Mouse (Mus musculus) neural tube, embryonic 11.5 days (tissue): ENCODE results near the gene Igfn1. TPM values are rescaled to one million over a fixed set of nuclear protein-coding genes. Genes with fewer than 3 reads are reported as not detected.

Experiments
- ATAC-seq: fragments of 200-750 bp; cut with Nextera tagmentation; 2 replicates; pipeline ENCODE4 v1.8.0; 2017; ENCODE audit warnings: moderate number of reproducible peaks, mild to moderate bottlenecking, moderate TSS enrichment, moderate library complexity; ENCODE audit not compliant: insufficient read depth, low FRiP score, low TSS enrichment
- DNase-seq: peaks from one replicate; pipeline ENCODE4 v3.0.0-alpha.2; 2015; ENCODE audit warnings: low spot score
- H3K27ac ChIP-seq: fragments of 300-500 bp; sonication (generic); 2 replicates; pipeline ENCODE4 v1.5.1; 2014; ENCODE audit warnings: low read depth, mild to moderate bottlenecking, low read length
- H3K27me3 ChIP-seq: fragments of 300-500 bp; sonication (generic); 2 replicates; pipeline ENCODE4 v1.6.1; 2014; ENCODE audit warnings: mild to moderate bottlenecking, low read length, mixed read lengths; ENCODE audit not compliant: control insufficient read depth, insufficient read depth
- H3K36me3 ChIP-seq: fragments of 300-500 bp; sonication (generic); 2 replicates; pipeline ENCODE4 v1.6.1; 2014; ENCODE audit warnings: mild to moderate bottlenecking, low read length, moderate library complexity, mixed read lengths; ENCODE audit not compliant: control insufficient read depth, insufficient read depth
- H3K4me1 ChIP-seq: fragments of 300-500 bp; sonication (generic); 2 replicates; pipeline ENCODE4 v1.6.1; 2014; ENCODE audit warnings: low read length, mixed read lengths; ENCODE audit not compliant: control insufficient read depth, insufficient read depth
- H3K4me2 ChIP-seq: fragments of 300-500 bp; sonication (generic); 2 replicates; pipeline ENCODE4 v1.6.1; 2014; ENCODE audit warnings: low read depth, mild to moderate bottlenecking, moderate library complexity
- H3K4me3 ChIP-seq: fragments of 300-500 bp; sonication (generic); 2 replicates; pipeline ENCODE4 v1.5.1; 2014; ENCODE audit warnings: low read depth, low read length
- H3K9ac ChIP-seq: fragments of 300-500 bp; sonication (generic); 2 replicates; pipeline ENCODE4 v1.6.1; 2014; ENCODE audit warnings: mild to moderate bottlenecking, low read length
- H3K9me3 ChIP-seq: fragments of 300-500 bp; sonication (generic); 2 replicates; pipeline ENCODE4 v1.6.1; 2016; ENCODE audit warnings: low read length; ENCODE audit not compliant: control insufficient read depth
- WGBS: fragments of 180-500 bp; shearing (Covaris S2); extraction: QIAGEN DNeasy Blood & Tissue Kit; methylation state at CpG from one replicate; pipeline ENCODE4 v1.1.7; 2014; 5-methylcytosine and 5-hydroxymethylcytosine counted together
- polyA plus RNA-seq: library from polyadenylated mRNA; unstranded; fragments of >200 nt; fragmentation: Nextera tagmentation; extraction: Ambion mirVana; gene quantifications from 2 replicates; pipeline ENCODE4 v1.2.1, GENCODE M21; 2014

Gene Igfn1
- polyA plus RNA-seq, 1 experiment from 2014 or later = not detected

DNA sequence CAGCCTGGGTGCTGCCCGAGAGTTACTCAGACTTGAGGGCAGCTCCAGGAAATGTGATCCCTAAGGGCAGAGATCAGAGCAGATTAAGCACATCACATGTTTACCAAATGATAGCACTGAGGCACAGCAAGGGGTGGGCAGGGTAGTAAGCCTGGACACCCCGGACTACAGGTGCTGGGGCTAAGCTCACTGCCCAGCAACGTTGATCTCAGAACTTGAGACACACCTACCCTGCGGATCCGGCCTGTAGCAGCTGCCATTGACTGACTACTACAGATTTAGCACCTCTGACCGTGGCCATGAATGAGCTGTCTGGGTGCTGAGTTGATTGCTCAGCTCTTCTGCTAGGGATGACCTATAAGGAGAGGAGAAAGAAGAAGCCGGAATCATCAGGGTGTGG lies 8.6 kb downstream of the Igfn1 start:
- no peaks in the 10 kb centered on the region for H3K27me3 ChIP-seq
- no peak overlapping the region for H3K4me3 ChIP-seq
- H3K27ac ChIP-seq = no peak overlapping the region
- ATAC-seq (no peak), DNase-seq (no peak)
- WGBS = 73% methylated on average over 7 of the region's 7 CpGs
- no peaks in the 10 kb centered on the region for H3K36me3 ChIP-seq
- no peaks in the 10 kb centered on the region for H3K9me3 ChIP-seq
- no peaks in the 10 kb centered on the region for H3K4me1 ChIP-seq
- H3K9ac ChIP-seq = no peak overlapping the region
- H3K4me2 ChIP-seq = no peak overlapping the region

DNA sequence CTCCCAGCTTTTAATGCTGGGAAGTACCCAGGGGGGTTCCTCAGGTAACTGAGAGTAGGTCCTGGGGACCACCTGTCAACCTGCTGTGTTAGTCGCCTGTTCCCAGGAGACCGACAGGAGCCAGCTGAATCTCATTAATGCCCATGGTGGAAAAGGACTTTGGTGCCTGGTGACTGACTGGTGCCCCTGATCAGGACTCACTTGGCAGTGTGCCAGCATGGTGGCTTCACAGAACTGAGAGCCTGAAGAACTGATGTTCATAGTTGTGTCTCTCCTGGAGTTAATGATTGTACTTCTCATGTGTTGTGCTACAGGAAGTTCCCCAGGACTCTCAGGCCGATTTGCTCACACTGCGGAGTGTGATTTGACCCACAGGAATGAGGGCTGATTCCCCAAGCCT lies 12.7 kb downstream of the Igfn1 start:
- 81% methylated on average over 4 of the region's 4 CpGs for WGBS
- no peak for ATAC-seq

DNA sequence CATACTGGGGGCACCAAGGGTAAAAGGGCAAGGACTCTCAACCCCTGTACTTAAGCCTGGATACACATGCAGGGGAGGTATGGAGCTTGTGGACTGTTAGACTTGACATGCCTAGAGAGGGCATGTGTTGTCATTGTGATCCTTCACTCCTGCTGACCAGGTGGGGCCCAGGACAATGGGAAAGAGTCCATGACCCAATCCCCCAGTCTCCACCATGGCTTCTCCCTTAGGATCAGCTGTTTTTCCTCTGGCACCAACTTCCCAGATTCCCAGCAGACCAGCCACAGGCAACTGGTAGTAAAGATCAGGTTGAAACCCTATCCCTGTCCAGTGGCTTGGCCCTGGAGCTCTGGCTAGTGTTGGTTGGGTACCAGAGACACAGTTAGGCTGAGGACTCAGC lies 16.3 kb downstream of the Igfn1 start:
- Histone ChIP-seq H3K4me2 (no peak overlapping the region), H3K27ac (no peak overlapping the region), H3K4me3 (no peak overlapping the region), H3K4me1 (no peaks in the 10 kb centered on the region), H3K9ac (no peak overlapping the region), H3K27me3 (no peaks in the 10 kb centered on the region), H3K9me3 (no peaks in the 10 kb centered on the region), H3K36me3 (no peaks in the 10 kb centered on the region)
- ATAC-seq (no peak), DNase-seq (no peak)

More for the DNA sequence above, 12.7 kb downstream of the Igfn1 start:
- Histone ChIP-seq H3K36me3 (no peaks in the 10 kb centered on the region), H3K9me3 (no peaks in the 10 kb centered on the region), H3K4me1 (no peaks in the 10 kb centered on the region), H3K9ac (no peak overlapping the region), H3K4me2 (no peak overlapping the region), H3K27me3 (no peaks in the 10 kb centered on the region), H3K27ac (no peak overlapping the region), H3K4me3 (no peak overlapping the region)
- DNase-seq = no peak

DNA sequence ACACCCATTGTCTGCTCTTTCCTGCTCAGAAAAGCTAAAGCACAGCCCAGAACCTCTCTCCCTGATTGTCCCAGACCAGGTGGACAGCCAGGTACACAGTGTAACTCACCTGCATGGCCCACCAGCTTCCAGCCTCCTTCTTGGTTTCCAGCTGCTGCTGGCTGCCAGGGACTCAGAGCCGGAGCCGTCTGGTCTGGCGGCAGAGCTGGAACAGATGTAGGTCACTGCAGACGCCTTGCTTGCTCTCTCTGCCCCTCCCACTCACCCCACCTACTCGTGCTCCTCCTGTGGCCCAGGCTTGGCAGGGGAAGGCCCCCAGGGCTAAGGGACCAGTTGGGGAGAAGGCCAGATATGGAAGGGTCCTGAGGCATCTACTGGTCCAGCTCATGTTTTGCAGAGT lies 22.0 kb downstream of the Igfn1 start:
- Histone ChIP-seq H3K36me3 (no peaks in the 10 kb centered on the region), H3K9me3 (no peaks in the 10 kb centered on the region), H3K27me3 (no peaks in the 10 kb centered on the region), H3K4me1 (no peaks in the 10 kb centered on the region), H3K4me3 (no peak overlapping the region), H3K9ac (no peak overlapping the region), H3K4me2 (no peak overlapping the region), H3K27ac (no peak overlapping the region)
- DNase-seq = no peak
- WGBS = 46% methylated on average over 5 of the region's 5 CpGs
- ATAC-seq = no peak

DNA sequence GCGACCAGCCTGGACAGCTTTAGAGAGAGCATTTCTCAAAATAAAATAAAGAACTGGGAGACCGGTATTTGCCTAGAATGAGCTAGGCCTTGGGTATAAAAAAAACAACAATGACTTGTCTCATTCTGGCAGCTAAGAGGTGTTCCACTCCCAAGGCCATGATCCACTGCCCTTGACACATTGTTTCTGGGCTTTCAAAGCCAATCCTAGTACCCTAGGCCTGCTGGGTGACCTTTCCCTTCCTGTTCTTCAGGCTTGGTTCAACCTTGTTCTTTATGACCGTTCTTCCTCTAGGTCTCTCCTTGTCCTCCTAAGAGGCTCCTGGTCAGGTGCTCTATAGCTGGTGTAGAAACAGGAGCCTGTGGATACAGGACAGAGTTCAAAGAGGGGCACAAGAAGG lies 33.6 kb downstream of the Igfn1 start:
- Histone ChIP-seq H3K4me2 (no peak overlapping the region), H3K9ac (no peak overlapping the region), H3K9me3 (no peaks in the 10 kb centered on the region), H3K27ac (no peak overlapping the region), H3K36me3 (no peaks in the 10 kb centered on the region), H3K4me1 (no peaks in the 10 kb centered on the region), H3K27me3 (no peaks in the 10 kb centered on the region), H3K4me3 (no peak overlapping the region)
- ATAC-seq (no peak), DNase-seq (no peak)
- 95% methylated on average over 3 of the region's 3 CpGs for WGBS

DNA sequence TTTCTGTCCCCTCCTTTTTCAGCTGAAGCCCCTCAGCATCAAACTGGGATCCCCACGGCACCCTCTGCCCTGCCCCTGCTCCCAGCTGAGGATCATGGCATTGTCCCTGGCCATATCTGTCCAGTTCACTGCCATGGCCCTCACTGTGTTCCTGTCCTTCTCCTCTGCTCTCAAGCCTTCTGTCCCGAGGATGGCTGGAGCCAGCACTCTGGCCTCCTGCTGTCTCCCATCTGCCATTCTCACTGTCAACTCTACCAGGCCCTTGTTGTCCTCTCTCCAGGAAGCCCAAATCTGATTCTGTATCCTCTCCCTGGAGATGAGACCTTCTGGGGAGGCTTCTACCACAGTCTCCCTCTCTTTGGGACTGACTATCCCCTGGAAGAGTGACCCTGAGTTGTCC lies 35.7 kb downstream of the Igfn1 start:
- WGBS = 48% methylated on average over 2 of the region's 2 CpGs
- H3K4me1 ChIP-seq = no peaks in the 10 kb centered on the region
- H3K36me3 ChIP-seq = no peaks in the 10 kb centered on the region
- ATAC-seq = no peak
- H3K9ac ChIP-seq = no peak overlapping the region
- DNase-seq = no peak
- H3K27me3 ChIP-seq = no peaks in the 10 kb centered on the region
- no peak overlapping the region for H3K27ac ChIP-seq
- H3K4me3 ChIP-seq = no peak overlapping the region
- no peak overlapping the region for H3K4me2 ChIP-seq
- H3K9me3 ChIP-seq = no peaks in the 10 kb centered on the region

DNA sequence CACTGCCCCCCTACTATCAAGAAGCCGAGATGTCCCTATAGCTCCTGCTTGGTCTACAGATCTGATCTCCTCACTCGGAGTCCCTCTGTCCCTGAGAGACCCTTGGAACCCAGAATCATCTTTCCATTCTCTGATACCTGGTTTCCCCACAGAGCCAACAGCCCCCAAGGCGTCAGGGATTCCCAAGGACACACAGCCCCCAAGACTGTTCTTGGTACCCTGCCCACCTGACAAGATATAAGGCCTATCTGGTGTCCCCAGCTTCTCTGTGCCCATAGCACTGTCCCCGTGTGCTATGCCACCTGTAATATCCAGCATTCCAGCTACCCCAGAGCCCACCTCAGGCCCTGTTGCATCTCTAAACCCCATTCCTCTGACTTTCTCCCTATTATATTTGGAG lies 38.4 kb downstream of the Igfn1 start:
- Histone ChIP-seq H3K9ac (no peak overlapping the region), H3K4me1 (no peaks in the 10 kb centered on the region), H3K27me3 (no peaks in the 10 kb centered on the region), H3K4me2 (no peak overlapping the region), H3K4me3 (no peak overlapping the region), H3K36me3 (no peaks in the 10 kb centered on the region), H3K9me3 (no peaks in the 10 kb centered on the region), H3K27ac (no peak overlapping the region)
- ATAC-seq = no peak
- no peak for DNase-seq
- WGBS = 78% methylated on average over 4 of the region's 4 CpGs

DNA sequence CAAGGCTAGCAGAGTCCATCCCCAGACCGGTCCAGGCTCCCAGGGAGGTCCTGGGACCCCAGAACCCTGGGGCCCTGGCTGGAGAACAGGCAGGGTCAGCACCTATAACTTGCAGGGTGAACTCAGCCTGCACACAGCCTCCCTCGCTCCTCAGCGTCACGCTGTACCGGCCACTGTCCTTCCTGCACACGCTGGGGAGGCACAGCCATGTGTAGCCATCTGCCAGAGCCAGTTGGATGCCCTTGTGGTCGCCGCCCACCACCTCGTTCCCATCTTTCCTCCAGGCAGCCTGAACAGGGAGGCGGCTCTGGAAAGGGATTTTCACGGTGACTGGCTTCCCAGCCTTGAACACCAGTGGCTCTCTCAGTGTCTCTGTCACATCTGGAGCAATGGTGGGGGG lies 41.6 kb downstream of the Igfn1 start:
- ATAC-seq (no peak), DNase-seq (no peak)
- Histone ChIP-seq H3K4me3 (no peak overlapping the region), H3K27me3 (no peaks in the 10 kb centered on the region), H3K9ac (no peak overlapping the region), H3K36me3 (no peaks in the 10 kb centered on the region), H3K27ac (no peak overlapping the region), H3K4me2 (no peak overlapping the region), H3K9me3 (no peaks in the 10 kb centered on the region), H3K4me1 (no peaks in the 10 kb centered on the region)
- 81% methylated on average over 11 of the region's 11 CpGs for WGBS

DNA sequence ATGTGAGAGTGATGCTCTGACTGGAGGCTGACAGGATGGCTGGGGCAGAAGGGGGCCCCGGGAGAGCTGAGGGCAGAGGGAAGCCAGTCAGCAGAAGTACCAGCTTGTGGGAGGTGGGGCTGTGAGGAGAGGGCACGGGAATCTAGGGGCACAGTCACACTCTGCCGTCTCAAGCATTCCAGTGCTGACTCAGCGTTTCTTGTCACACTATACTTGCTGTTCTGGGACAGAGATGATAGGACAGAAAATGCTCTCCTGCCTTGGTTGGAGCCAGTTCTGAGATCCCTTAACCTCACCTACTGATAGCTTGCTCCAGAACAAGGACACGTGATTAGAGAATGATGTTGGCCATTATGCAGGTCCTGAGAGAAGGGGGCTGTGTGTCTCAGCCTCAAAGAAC lies 43.0 kb downstream of the Igfn1 start:
- WGBS = 77% methylated on average over 5 of the region's 5 CpGs
- no peak for ATAC-seq

More for the DNA sequence above, 43.0 kb downstream of the Igfn1 start:
- Histone ChIP-seq H3K36me3 (no peaks in the 10 kb centered on the region), H3K4me3 (no peak overlapping the region), H3K27me3 (no peaks in the 10 kb centered on the region), H3K4me1 (no peaks in the 10 kb centered on the region), H3K9me3 (no peaks in the 10 kb centered on the region), H3K4me2 (no peak overlapping the region), H3K27ac (no peak overlapping the region), H3K9ac (no peak overlapping the region)
- no peak for DNase-seq
